Mouse (Mus musculus): ENCODE measurements around the gene Sfxn5. TPM values are rescaled to one million over a fixed set of nuclear protein-coding genes. Genes with fewer than 3 reads are reported as not detected.
A peak's percentile ranks its signal among the peaks of the same experiment; 100 is the strongest.

Gene Sfxn5
- total RNA-seq, 2 experiments from 2014 or later: 6.5 to 8.4 TPM

GRCm38 (mm10) chr6:85366387-85366786, 33.2 kb upstream of the Sfxn5 start:
- no peak for ATAC-seq (ENCODE audit: poor library complexity, severe bottlenecking)

- ATAC-seq (ENCODE audit: poor library complexity, severe bottlenecking): no peak
Observed at GRCm38 (mm10) chr6:85364439-85364838, 31.2 kb upstream of the Sfxn5 start.

- ATAC-seq (ENCODE audit: poor library complexity, severe bottlenecking): no peak
Observed at GRCm38 (mm10) chr6:85363906-85364260, 30.7 kb upstream of the Sfxn5 start.

GRCm38 (mm10) chr6:85363231-85363905, 30.1 kb upstream of the Sfxn5 start:
- no peak for ATAC-seq (ENCODE audit: poor library complexity, severe bottlenecking)

- no peak for ATAC-seq (ENCODE audit: poor library complexity, severe bottlenecking)
Observed at GRCm38 (mm10) chr6:85362610-85363009, 29.4 kb upstream of the Sfxn5 start.

GRCm38 (mm10) chr6:85360311-85360710, 27.1 kb upstream of the Sfxn5 start:
- ATAC-seq (ENCODE audit: poor library complexity, severe bottlenecking): no peak

- ATAC-seq (ENCODE audit: poor library complexity, severe bottlenecking): no peak
Observed at GRCm38 (mm10) chr6:85358877-85359276, 25.7 kb upstream of the Sfxn5 start.

- no peak for ATAC-seq (ENCODE audit: poor library complexity, severe bottlenecking)
Observed at GRCm38 (mm10) chr6:85356682-85357465, 23.7 kb upstream of the Sfxn5 start.

GRCm38 (mm10) chr6:85355753-85356152, 22.5 kb upstream of the Sfxn5 start:
- ATAC-seq (ENCODE audit: poor library complexity, severe bottlenecking): no peak

- ATAC-seq (ENCODE audit: poor library complexity, severe bottlenecking): no peak
Observed at GRCm38 (mm10) chr6:85354709-85355108, 21.5 kb upstream of the Sfxn5 start.

- no peak for ATAC-seq (ENCODE audit: poor library complexity, severe bottlenecking)
Observed at GRCm38 (mm10) chr6:85353706-85354105, 20.5 kb upstream of the Sfxn5 start.

GRCm38 (mm10) chr6:85350157-85350556, 16.9 kb upstream of the Sfxn5 start:
- no peak for ATAC-seq (ENCODE audit: poor library complexity, severe bottlenecking)

GRCm38 (mm10) chr6:85349246-85349645, 16.0 kb upstream of the Sfxn5 start:
- ATAC-seq (ENCODE audit: poor library complexity, severe bottlenecking): no peak

- no peak for ATAC-seq (ENCODE audit: poor library complexity, severe bottlenecking)
Observed at GRCm38 (mm10) chr6:85348133-85348532, 14.9 kb upstream of the Sfxn5 start.

GRCm38 (mm10) chr6:85346028-85346634, 12.9 kb upstream of the Sfxn5 start:
- peak; percentile 96 for ATAC-seq (ENCODE audit: poor library complexity, severe bottlenecking)

GRCm38 (mm10) chr6:85344929-85345328, 11.7 kb upstream of the Sfxn5 start:
- ATAC-seq (ENCODE audit: poor library complexity, severe bottlenecking): no peak

GRCm38 (mm10) chr6:85343027-85343426, 9.8 kb upstream of the Sfxn5 start:
- no peak for ATAC-seq (ENCODE audit: poor library complexity, severe bottlenecking)

- ATAC-seq (ENCODE audit: poor library complexity, severe bottlenecking): no peak
Observed at GRCm38 (mm10) chr6:85341814-85342501, 8.7 kb upstream of the Sfxn5 start.

GRCm38 (mm10) chr6:85340184-85340583, 7.0 kb upstream of the Sfxn5 start:
- ATAC-seq (ENCODE audit: poor library complexity, severe bottlenecking): no peak

GRCm38 (mm10) chr6:85339273-85339901, 6.2 kb upstream of the Sfxn5 start:
- ATAC-seq (ENCODE audit: poor library complexity, severe bottlenecking): peak; percentile 99

- ATAC-seq (ENCODE audit: poor library complexity, severe bottlenecking): no peak
Observed at GRCm38 (mm10) chr6:85336944-85337343, 3.7 kb upstream of the Sfxn5 start.

Measured in megakaryocyte, adult 5-6 weeks (primary cell).